Mouse (Mus musculus) intestine, embryonic 15.5 days (tissue): ENCODE measurements around the gene 6430628N08Rik. TPM values are rescaled to one million over a fixed set of nuclear protein-coding genes. Genes with fewer than 3 reads are reported as not detected.

Experiments
- ATAC-seq: fragments of 200-750 bp; cut with Nextera tagmentation; 2 replicates; pipeline ENCODE4 v1.8.0; 2017; ENCODE audit warnings: moderate TSS enrichment, moderate library complexity
- H3K27ac ChIP-seq: fragments of 300-500 bp; sonication (generic); 2 replicates; pipeline ENCODE4 v1.5.1; 2015; ENCODE audit warnings: mild to moderate bottlenecking, inconsistent platforms
- H3K27me3 ChIP-seq: fragments of 300-500 bp; sonication (generic); replicated peaks from 2 replicates; pipeline ENCODE4 v1.6.1; 2015; ENCODE audit warnings: inconsistent platforms
- H3K36me3 ChIP-seq: fragments of 300-500 bp; sonication (generic); 2 replicates; pipeline ENCODE4 v1.6.1; 2015; ENCODE audit warnings: inconsistent platforms
- H3K4me1 ChIP-seq: fragments of 300-500 bp; sonication (generic); replicated peaks from 2 replicates; pipeline ENCODE4 v1.6.1; 2015; ENCODE audit warnings: inconsistent platforms
- H3K4me2 ChIP-seq: fragments of 300-500 bp; sonication (generic); replicated peaks from 2 replicates; pipeline ENCODE4 v1.6.1; 2015; ENCODE audit warnings: mild to moderate bottlenecking, inconsistent platforms
- H3K4me3 ChIP-seq: fragments of 300-500 bp; sonication (generic); replicated peaks from 2 replicates; pipeline ENCODE4 v1.5.1; 2015; ENCODE audit warnings: inconsistent platforms
- H3K9ac ChIP-seq: fragments of 300-500 bp; sonication (generic); 2 replicates; pipeline ENCODE4 v1.6.1; 2015; ENCODE audit warnings: inconsistent platforms
- H3K9me3 ChIP-seq: fragments of 300-500 bp; sonication (generic); 2 replicates; pipeline ENCODE4 v1.6.1; 2016; ENCODE audit warnings: inconsistent platforms
- whole genome bisulfite sequencing: fragments of 180-500 bp; shearing (Covaris S2); methylation state at CpG from one replicate; pipeline ENCODE4 v1.1.7; 2015; 5-methylcytosine and 5-hydroxymethylcytosine counted together
- polyA plus RNA-seq: library from polyadenylated mRNA; unstranded; fragments of >200 nt; fragmentation: Nextera tagmentation; extraction: Ambion mirVana; gene quantifications from 2 replicates; pipeline ENCODE4 v1.2.1, GENCODE M21; 2015

6430628N08Rik gene
- polyA plus RNA-seq, 1 experiment from 2014 or later = not detected

- no peak for ATAC-seq
- Histone ChIP-seq H3K36me3 (no peaks in the 10 kb centered on the region), H3K27ac (no peak overlapping the region), H3K4me3 (no peak overlapping the region), H3K4me2 (no peak overlapping the region), H3K9ac (no peak overlapping the region), H3K9me3 (no peaks in the 10 kb centered on the region), H3K27me3 (peaks cover 12% of the 10 kb centered on the region), H3K4me1 (no peaks in the 10 kb centered on the region)
- WGBS = 73% methylated on average over 16 of the region's 16 CpGs
Measured at GRCm38 (mm10) chr4:115923262-115923880, 32.9 kb downstream of the 6430628N08Rik start.

GRCm38 (mm10) chr4:115927637-115928036 is 37.2 kb downstream of the 6430628N08Rik start:
- ATAC-seq = no peak
- no peaks in the 10 kb centered on the region for H3K36me3 ChIP-seq
- peaks cover 44% of the 10 kb centered on the region for H3K27me3 ChIP-seq
- no peaks in the 10 kb centered on the region for H3K4me1 ChIP-seq
- no peak overlapping the region for H3K27ac ChIP-seq
- H3K9ac ChIP-seq = no peak overlapping the region
- 42% methylated on average over 7 of the region's 7 CpGs for WGBS
- H3K4me2 ChIP-seq = no peak overlapping the region
- no peaks in the 10 kb centered on the region for H3K9me3 ChIP-seq
- H3K4me3 ChIP-seq = no peak overlapping the region

GRCm38 (mm10) chr4:115931556-115932088 is 41.2 kb downstream of the 6430628N08Rik start:
- 42% methylated on average over 13 of the region's 13 CpGs for WGBS
- Histone ChIP-seq H3K27ac (no peak overlapping the region), H3K27me3 (peaks cover 79% of the 10 kb centered on the region), H3K4me3 (no peak overlapping the region), H3K4me1 (peaks cover 6% of the 10 kb centered on the region; the same call in 1 of the 2 replicates), H3K9me3 (no peaks in the 10 kb centered on the region), H3K36me3 (no peaks in the 10 kb centered on the region), H3K4me2 (no peak overlapping the region), H3K9ac (no peak overlapping the region)
- ATAC-seq = no peak

- H3K4me2 ChIP-seq = no peak overlapping the region
- peaks cover 93% of the 10 kb centered on the region for H3K27me3 ChIP-seq
- H3K4me3 ChIP-seq = no peak overlapping the region
Measured at GRCm38 (mm10) chr4:115935835-115936581, 45.5 kb downstream of the 6430628N08Rik start.

GRCm38 (mm10) chr4:115936646-115937045 is 46.2 kb downstream of the 6430628N08Rik start:
- Histone ChIP-seq H3K36me3 (no peaks in the 10 kb centered on the region), H3K9ac (no peak overlapping the region), H3K9me3 (no peaks in the 10 kb centered on the region), H3K4me3 (no peak overlapping the region), H3K4me2 (no peak overlapping the region), H3K27me3 (peaks cover 95% of the 10 kb centered on the region), H3K27ac (no peak overlapping the region), H3K4me1 (peaks cover 14% of the 10 kb centered on the region)
- WGBS = under 1% methylated on average over 20 of the region's 20 CpGs
- no peak for ATAC-seq

More at GRCm38 (mm10) chr4:115935835-115936581, 45.5 kb downstream of the 6430628N08Rik start:
- Histone ChIP-seq H3K27ac (no peak overlapping the region), H3K9me3 (no peaks in the 10 kb centered on the region), H3K4me1 (peaks cover 14% of the 10 kb centered on the region), H3K9ac (no peak overlapping the region), H3K36me3 (no peaks in the 10 kb centered on the region)
- no peak for ATAC-seq
- under 1% methylated on average over 36 of the region's 36 CpGs for WGBS

GRCm38 (mm10) chr4:115937061-115937976 is 46.9 kb downstream of the 6430628N08Rik start:
- no peak overlapping the region for H3K4me2 ChIP-seq
- ATAC-seq = no peak
- peaks cover 95% of the 10 kb centered on the region for H3K27me3 ChIP-seq
- no peak overlapping the region for H3K27ac ChIP-seq
- 4% methylated on average over 19 of the region's 19 CpGs for WGBS
- peaks cover 14% of the 10 kb centered on the region for H3K4me1 ChIP-seq
- no peak overlapping the region for H3K9ac ChIP-seq
- H3K9me3 ChIP-seq = no peaks in the 10 kb centered on the region
- H3K36me3 ChIP-seq = no peaks in the 10 kb centered on the region
- no peak overlapping the region for H3K4me3 ChIP-seq

- H3K27ac ChIP-seq = no peak overlapping the region
- no peak overlapping the region for H3K9ac ChIP-seq
- no peaks in the 10 kb centered on the region for H3K36me3 ChIP-seq
- WGBS = 3% methylated on average over 37 of the region's 37 CpGs
- ATAC-seq = no peak
- H3K4me2 ChIP-seq = no peak overlapping the region
- H3K4me3 ChIP-seq = no peak overlapping the region; the same call in 1 of the 2 replicates
- peaks cover 14% of the 10 kb centered on the region for H3K4me1 ChIP-seq
- H3K27me3 ChIP-seq = peaks cover 95% of the 10 kb centered on the region
- no peaks in the 10 kb centered on the region for H3K9me3 ChIP-seq
Measured at GRCm38 (mm10) chr4:115938276-115939160, 48.1 kb downstream of the 6430628N08Rik start.

GRCm38 (mm10) chr4:115939295-115940102 is 49.0 kb downstream of the 6430628N08Rik start, which contains the start of gene Dmbx1:
TSS of gene Dmbx1 (minus strand) at chr4:115939926.
- WGBS = under 1% methylated on average over 69 of the region's 71 CpGs
- Histone ChIP-seq H3K9ac (no peak within 1 kb of the TSS), H3K4me1 (peaks cover 17% of the 10 kb centered on the region), H3K4me3 (peak within 1 kb of the TSS; percentile 27), H3K27me3 (peaks cover 97% of the 10 kb centered on the region), H3K27ac (no peak within 1 kb of the TSS), H3K36me3 (no peaks in the 10 kb centered on the region), H3K4me2 (peak within 1 kb of the TSS; percentile 62), H3K9me3 (no peaks in the 10 kb centered on the region)
- ATAC-seq = peak; percentile 70

- Histone ChIP-seq H3K4me3 (no peak overlapping the region), H3K9ac (no peak overlapping the region), H3K9me3 (no peaks in the 10 kb centered on the region), H3K36me3 (no peaks in the 10 kb centered on the region), H3K27ac (no peak overlapping the region), H3K4me2 (no peak overlapping the region), H3K4me1 (peaks cover 17% of the 10 kb centered on the region), H3K27me3 (peaks cover 99% of the 10 kb centered on the region)
- WGBS = 10% methylated on average over 3 of the region's 3 CpGs
- ATAC-seq = no peak
Measured at GRCm38 (mm10) chr4:115940681-115941080, 50.2 kb downstream of the 6430628N08Rik start.

GRCm38 (mm10) chr4:115941242-115941820 is 50.9 kb downstream of the 6430628N08Rik start:
- Histone ChIP-seq H3K27me3 (peaks cover 99% of the 10 kb centered on the region), H3K36me3 (no peaks in the 10 kb centered on the region), H3K4me3 (no peak overlapping the region), H3K9ac (no peak overlapping the region), H3K4me2 (no peak overlapping the region), H3K4me1 (peaks cover 13% of the 10 kb centered on the region), H3K9me3 (no peaks in the 10 kb centered on the region), H3K27ac (no peak overlapping the region)
- ATAC-seq = no peak
- WGBS = 4% methylated on average over 9 of the region's 9 CpGs
